Mouse (Mus musculus): ENCODE data around the gene Spink4.

Gene Spink4

DNA sequence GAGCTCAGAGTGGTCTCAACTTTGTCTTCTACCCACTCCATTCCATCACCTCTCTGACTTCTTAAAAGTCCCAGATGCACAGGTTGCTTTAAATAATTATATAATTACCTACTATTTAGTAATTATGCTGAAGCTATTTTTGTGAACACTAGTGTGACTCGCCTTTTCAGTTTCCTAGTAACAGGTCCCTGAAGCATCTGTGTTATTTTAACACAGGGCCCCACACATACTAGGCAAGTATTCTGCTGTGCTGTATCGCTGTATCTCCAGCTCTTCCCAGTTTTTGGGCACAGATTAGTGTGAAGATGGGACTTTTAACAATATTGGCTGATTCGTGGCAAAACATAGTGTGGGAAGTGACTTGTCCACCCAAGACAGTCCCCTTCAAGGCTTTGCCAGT is 43.7 kb downstream of the Spink4 start:
- in situ Hi-C loops (cut with MboI, MseI), result no loop called here

DNA sequence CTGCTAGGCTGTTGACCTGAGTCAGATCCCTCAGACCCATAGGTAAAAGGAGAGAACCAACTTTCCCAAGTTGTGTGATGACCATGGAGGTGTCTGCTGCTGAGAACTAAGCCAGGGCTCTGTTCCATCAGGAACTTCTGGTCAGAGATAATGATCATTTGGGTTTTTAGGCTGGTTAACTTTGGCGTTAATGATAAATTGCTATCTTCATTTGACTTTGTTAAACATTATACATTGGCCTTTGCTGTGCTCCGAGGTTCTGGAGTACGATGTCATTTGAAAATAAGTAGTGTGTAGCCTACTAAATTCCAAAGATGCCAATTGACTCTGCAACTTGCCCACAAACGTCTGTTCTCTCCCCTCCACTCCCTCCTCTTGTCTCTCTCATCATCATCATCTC is 49.3 kb downstream of the Spink4 start:
- in situ Hi-C loops (cut with MboI, MseI), result no loop called here

DNA sequence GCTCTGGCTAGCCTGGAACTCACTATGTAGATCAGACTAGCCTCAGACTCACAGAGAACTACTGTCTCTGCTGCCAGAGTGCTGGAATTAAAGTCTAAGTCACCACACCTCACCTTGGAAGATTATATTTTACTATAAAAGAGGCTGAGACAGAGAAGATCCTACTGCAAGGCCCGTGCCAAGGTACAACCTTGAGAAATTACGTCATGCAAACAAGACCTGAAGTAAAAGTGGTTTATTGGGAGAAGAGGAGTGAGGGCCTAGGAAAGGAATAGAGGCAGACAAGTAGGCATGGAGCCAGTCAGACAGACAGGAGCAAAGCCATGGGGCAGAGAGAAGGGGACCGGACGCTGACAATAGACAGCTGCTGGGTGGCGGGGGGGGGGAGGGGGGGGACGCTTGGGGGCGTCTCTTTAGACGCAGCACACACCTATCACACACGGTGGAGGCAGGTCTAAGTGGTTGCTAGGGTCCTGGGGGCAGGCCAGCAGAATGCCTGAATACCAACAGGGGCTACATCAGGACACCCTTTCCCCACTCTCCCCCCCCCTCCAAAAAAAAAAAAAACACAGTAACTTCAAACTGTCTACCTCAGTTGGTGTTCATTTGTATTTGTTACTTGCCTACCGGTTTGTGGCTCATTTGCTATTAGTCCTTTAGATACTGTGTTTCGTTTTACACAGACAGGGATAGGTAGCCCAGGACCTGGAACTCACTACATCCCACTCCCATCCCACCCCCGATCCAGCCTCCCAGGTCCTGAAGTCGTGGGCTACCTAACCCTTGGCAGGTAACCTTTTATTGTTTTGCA is 50.1 kb downstream of the Spink4 start:
- in situ Hi-C loops (cut with MboI, MseI), result loop anchor here in 1 of 2 experiments (10.0 kb wide), 1 partner anchor 775 kb away; no protein-coding TSS in a partner anchor

DNA sequence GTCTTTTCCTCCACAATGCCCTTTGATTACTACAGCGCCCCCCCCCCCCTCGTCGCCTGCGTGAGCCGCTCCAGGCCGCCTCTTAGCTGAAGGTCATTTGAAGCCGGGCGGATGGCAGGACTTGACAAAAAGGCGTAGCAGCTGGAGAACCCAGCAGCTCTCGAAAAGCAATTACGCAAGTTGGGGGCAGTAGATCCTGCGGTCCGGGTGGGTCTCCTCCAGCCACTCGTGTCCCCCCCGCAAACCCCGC is 50.7 kb downstream of the Spink4 start:
- in situ Hi-C loops (cut with MboI, MseI), result loop anchor here in 1 of 2 experiments (10.0 kb wide), 1 partner anchor 774 kb away; no protein-coding TSS in a partner anchor

DNA sequence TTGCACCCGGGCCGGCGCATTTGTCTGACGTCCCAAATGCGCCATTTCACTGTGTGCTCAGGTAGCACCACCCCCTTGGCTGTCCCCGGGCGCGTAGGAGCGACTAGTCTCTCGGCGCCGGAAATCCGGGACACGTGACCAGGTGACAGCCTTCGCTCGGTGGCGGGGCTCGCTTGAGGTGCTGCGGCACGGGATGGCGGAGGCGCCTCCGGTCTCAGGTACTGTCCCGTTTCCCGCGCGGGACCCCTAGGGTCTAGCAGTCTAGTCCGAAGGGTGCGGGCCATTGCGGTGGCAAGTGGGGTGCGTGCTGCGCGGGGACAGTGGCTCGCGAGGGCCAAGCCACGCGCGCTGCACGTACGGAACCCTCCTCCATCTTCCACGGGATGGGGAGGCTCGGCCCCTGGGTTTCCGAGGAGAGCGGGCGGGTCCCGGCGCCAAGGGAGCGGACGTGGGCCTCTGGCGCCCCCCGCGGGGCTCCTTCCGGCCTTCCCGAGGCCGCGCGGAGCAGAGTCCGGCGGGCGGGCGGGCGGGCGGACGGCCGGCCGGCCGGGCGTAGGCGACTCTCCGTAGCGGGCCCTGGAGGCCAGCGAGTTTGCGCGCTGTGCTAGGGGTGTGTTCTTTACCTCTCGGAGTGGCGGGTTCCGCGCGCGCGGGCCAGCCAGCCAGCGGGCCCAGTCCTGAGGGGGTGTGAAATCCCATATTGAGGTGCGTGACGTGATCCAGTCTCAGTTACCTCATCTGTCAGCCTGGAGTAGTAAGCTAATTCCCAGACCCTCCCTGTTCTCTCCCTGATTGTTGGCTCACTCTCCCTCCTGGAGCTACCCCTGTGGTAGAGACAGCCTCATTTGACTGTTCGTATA is 51.2 kb downstream of the Spink4 start, which contains the start of gene Nfx1:
Gene Nfx1 (plus strand): TSS at position 65 of the 860 bp plus-strand sequence.
- in situ Hi-C loops (cut with MboI, MseI), result loop anchor here in 1 of 2 experiments (10.0 kb wide), 1 partner anchor 774 kb away; no protein-coding TSS in a partner anchor

DNA sequence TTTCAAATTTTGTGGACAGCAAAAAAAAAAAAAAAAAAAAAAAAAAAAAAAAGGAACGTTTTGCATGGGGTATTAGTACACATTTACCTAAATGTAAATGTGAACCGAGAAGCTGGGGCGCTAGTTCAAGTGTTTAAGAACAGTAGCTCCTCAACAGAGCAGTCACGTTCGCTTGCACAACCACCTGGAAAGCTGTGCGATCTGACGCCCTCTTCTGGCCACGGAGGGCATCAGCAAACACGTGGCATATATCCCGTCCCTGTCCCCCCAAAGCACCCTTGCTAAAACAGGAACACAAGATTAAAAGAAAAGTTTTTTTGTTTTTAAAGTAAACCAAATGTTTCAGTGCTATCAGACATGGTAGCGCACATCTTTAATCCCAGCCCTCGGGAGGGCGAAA is 51.9 kb downstream of the Spink4 start:
- in situ Hi-C loops (cut with MboI, MseI), result loop anchor here in 1 of 2 experiments (10.0 kb wide), 1 partner anchor 773 kb away; no protein-coding TSS in a partner anchor

DNA sequence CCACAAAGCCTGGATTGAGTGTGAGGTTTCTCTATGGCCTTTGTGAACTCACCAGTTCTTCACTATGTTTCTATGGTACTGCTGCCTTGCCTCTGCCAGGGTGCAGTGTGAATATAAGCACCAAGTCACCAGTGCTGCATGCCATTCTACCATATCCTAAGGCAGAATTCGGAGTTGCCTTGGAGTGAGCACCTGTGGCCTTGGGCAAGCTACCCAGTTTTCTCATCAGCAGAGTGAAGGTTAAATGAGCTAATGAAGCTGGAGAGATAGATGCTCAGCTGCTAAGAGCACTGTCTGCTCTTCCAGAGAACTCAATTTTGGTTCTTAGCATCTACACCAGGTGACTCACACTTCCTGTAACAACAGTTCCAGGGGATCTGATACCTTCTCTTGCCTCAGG is 54.2 kb downstream of the Spink4 start:
- in situ Hi-C loops (cut with MboI, MseI), result loop anchor here in 1 of 2 experiments (10.0 kb wide), 1 partner anchor 771 kb away; no protein-coding TSS in a partner anchor

DNA sequence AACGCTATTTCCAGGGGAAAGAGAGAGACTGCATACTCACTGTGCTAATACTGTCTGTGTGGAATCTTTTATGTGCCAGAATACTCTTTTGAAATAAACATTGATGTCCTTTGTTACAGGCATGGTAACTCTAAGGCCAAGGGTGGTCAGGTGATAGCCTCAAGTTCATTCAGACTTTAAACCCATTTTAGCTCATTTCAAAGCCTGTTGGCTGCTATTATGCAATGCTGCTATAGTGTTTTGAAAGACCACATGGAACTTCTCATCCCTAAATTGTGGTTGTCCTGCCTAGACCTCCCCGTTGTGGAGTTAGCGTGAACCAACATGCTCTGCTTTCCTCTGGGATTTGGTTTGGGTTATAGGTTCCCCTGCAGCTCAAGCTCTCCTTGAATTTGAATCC is 55.8 kb downstream of the Spink4 start:
- in situ Hi-C loops (cut with MboI, MseI), result loop anchor here in 1 of 2 experiments (10.0 kb wide), 1 partner anchor 769 kb away; no protein-coding TSS in a partner anchor

DNA sequence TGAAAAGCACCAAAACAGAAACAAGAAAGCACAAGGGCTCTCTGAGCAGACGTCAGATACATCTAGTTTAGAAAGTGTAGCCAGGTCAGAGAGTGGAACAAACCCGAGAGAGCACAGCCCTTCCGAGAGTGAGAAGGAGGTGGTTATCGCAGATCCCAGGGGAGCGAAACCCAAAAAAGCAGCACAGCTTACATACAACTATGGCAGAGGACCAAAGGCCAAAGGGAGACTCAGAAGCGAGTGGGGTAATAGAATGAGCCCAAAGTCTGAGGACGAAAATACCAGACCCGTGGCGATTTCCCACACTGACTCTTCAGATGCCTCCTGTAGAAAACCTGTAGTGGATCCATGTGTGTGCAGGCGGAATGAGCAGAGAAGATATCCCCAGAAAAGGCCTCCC is 56.8 kb downstream of the Spink4 start:
- in situ Hi-C loops (cut with MboI, MseI), result loop anchor here in 1 of 2 experiments (10.0 kb wide), 1 partner anchor 768 kb away; no protein-coding TSS in a partner anchor

DNA sequence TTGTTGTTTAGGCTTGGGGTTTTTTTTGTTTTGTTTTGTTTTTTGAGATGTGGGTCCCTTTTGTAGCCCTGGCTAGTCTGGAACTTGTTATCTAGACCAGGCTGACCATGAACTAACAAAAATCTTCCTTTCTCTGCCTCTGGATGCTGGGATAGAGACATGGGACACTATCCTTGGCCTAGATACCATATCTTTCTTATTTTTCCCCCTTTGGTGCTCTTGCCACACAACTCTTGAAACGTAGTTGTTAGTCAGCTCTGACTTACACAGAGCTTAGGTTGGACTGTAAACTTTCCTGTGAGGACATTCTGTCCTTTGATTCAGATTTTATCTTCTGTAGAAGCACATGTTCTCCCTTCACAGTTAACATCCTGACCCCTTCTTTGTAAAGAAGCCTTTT is 59.6 kb downstream of the Spink4 start:
- in situ Hi-C loops (cut with MboI, MseI), result loop anchor here in 1 of 2 experiments (10.0 kb wide), 1 partner anchor 765 kb away; no protein-coding TSS in a partner anchor

Measured in T-helper 17 cell (primary cell).